Mouse (Mus musculus) midbrain, postnatal 0 days (tissue): ENCODE data around the gene Cbx5. TPM values are rescaled to one million over a fixed set of nuclear protein-coding genes. Genes with fewer than 3 reads are reported as not detected.
"Not testable (repeated sequence)": the region's sequence is repeated elsewhere in the genome, so short reads cannot be mapped to it uniquely, and the experiment has no call there.

Experiments
- ATAC-seq: fragments of 200-750 bp; cut with Nextera tagmentation; 2 replicates; pipeline ENCODE4 v1.8.0; 2017; ENCODE audit warnings: moderate number of reproducible peaks, mild to moderate bottlenecking, moderate TSS enrichment, moderate library complexity; ENCODE audit not compliant: low FRiP score
- DNase-seq: peaks from one replicate; pipeline ENCODE4 v3.0.0-alpha.2; 2015; ENCODE audit warnings: low spot score
- H3K27ac ChIP-seq: fragments of 300-500 bp; sonication (generic); 2 replicates; pipeline ENCODE4 v1.5.1; 2014; ENCODE audit warnings: low read depth, mild to moderate bottlenecking, low read length, mixed read lengths
- H3K27me3 ChIP-seq: fragments of 300-500 bp; sonication (generic); 2 replicates; pipeline ENCODE4 v1.6.1; 2014; ENCODE audit warnings: low read length, control low read depth, mixed read lengths; ENCODE audit not compliant: insufficient read depth
- H3K36me3 ChIP-seq: fragments of 300-500 bp; sonication (generic); 2 replicates; pipeline ENCODE4 v1.6.1; 2014; ENCODE audit warnings: low read length, control low read depth, mixed read lengths; ENCODE audit not compliant: insufficient read depth
- H3K4me1 ChIP-seq: fragments of 300-500 bp; sonication (generic); 2 replicates; pipeline ENCODE4 v1.6.1; 2014; ENCODE audit warnings: mild to moderate bottlenecking, control low read depth, antibody characterized with exemption, low read length, mixed read lengths; ENCODE audit not compliant: insufficient read depth
- H3K4me2 ChIP-seq: fragments of 300-500 bp; sonication (generic); 2 replicates; pipeline ENCODE4 v1.6.1; 2014; ENCODE audit warnings: low read depth, mild to moderate bottlenecking, low read length, mixed read lengths; ENCODE audit not compliant: poor library complexity, severe bottlenecking
- H3K4me3 ChIP-seq: fragments of 300-500 bp; sonication (generic); 2 replicates; pipeline ENCODE4 v1.5.1; 2014; ENCODE audit warnings: low read depth, mild to moderate bottlenecking, low read length, moderate library complexity
- H3K9ac ChIP-seq: fragments of 300-500 bp; sonication (generic); replicated peaks from 2 replicates; pipeline ENCODE4 v1.6.1; 2014; ENCODE audit warnings: mild to moderate bottlenecking, low read length, moderate library complexity, mixed read lengths; ENCODE audit not compliant: poor library complexity, severe bottlenecking
- H3K9me3 ChIP-seq: fragments of 300-500 bp; sonication (generic); 2 replicates; pipeline ENCODE4 v1.6.1; 2016; ENCODE audit warnings: low read length, control low read depth
- CTCF ChIP-seq: IDR thresholded peaks from 2 replicates; pipeline ENCODE4 v1.5.1; 2016; ENCODE audit warnings: antibody characterized with exemption, mild to moderate bottlenecking
- WGBS: fragments of 180-500 bp; shearing (Covaris S2); extraction: QIAGEN DNeasy Blood & Tissue Kit; methylation state at CpG from one replicate; pipeline ENCODE4 v1.1.7; 2014; 5-methylcytosine and 5-hydroxymethylcytosine counted together
- polyA plus RNA-seq: library from polyadenylated mRNA; unstranded; fragments of >200 nt; fragmentation: Nextera tagmentation; extraction: Ambion mirVana; gene quantifications from 2 replicates; pipeline ENCODE4 v1.2.1, GENCODE M21; 2015
- total RNA-seq: library from RNA; depleted of rRNA; stranded (reverse); fragments of >200 nt; gene quantifications from 2 replicates; pipeline ENCODE4 v1.2.3, GENCODE M21; 2014

Gene Cbx5
- total and polyA plus RNA-seq, 2 experiments from 2014 or later = 106 to 190 TPM

DNA sequence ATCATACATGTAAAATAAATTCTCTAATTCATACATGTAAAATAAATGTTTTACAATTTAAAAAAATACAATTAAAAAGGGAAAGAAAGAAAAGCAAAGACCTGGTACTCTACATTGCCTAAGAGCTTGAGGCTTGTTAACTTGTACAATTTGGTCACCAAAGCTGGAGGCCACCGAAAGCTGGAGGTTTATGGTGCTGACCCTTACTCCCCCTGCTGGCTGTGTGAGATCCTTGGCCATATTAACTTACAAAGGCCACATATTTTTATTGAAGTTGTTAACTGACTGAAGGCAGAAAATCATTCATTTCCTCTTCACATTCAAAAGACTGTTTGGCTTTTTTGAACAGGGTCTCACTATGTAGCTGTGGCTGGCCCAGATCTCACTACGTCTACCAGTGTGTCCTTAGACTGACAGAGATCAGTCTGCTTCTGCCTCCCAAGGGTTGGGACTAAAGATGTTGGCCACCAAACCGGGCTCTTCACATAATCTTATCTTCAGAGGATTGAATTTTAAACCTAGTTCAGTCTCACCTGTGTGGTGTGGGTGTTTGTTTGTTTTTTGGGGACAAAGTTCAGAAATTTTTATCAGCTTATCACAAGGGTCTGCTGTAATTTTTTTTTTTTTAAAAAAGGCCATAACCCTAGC is 41.3 kb upstream of the Cbx5 start:
- DNase-seq = peak; percentile 51

GRCm38 (mm10) chr15:103279750-103280149 is 40.1 kb upstream of the Cbx5 start:
- Histone ChIP-seq H3K4me2 (no peak overlapping the region), H3K36me3 (no peaks in the 10 kb centered on the region), H3K4me1 (0 out of 2 replicates have a peak, but pooled peaks cover under 1% of the 10 kb centered on the region), H3K27ac (no peak overlapping the region), H3K27me3 (no peaks in the 10 kb centered on the region), H3K9ac (no peak overlapping the region), H3K4me3 (no peak overlapping the region), H3K9me3 (no peaks in the 10 kb centered on the region)
- DNase-seq (no peak), ATAC-seq (no peak)
- peak; percentile 59 for TF ChIP-seq CTCF
- 53% methylated on average over 3 of the region's 3 CpGs for WGBS

More for the DNA sequence above, 41.3 kb upstream of the Cbx5 start:
- H3K36me3 ChIP-seq = no peaks in the 10 kb centered on the region
- 64% methylated on average over 3 of the region's 3 CpGs for WGBS
- no peak overlapping the region for H3K9ac ChIP-seq
- no peak overlapping the region for H3K4me2 ChIP-seq
- no peaks in the 10 kb centered on the region for H3K4me1 ChIP-seq
- no peaks in the 10 kb centered on the region for H3K27me3 ChIP-seq
- no peak overlapping the region for H3K27ac ChIP-seq
- no peaks in the 10 kb centered on the region for H3K9me3 ChIP-seq
- peak; percentile 67 for TF ChIP-seq CTCF
- ATAC-seq = no peak
- no peak overlapping the region for H3K4me3 ChIP-seq

DNA sequence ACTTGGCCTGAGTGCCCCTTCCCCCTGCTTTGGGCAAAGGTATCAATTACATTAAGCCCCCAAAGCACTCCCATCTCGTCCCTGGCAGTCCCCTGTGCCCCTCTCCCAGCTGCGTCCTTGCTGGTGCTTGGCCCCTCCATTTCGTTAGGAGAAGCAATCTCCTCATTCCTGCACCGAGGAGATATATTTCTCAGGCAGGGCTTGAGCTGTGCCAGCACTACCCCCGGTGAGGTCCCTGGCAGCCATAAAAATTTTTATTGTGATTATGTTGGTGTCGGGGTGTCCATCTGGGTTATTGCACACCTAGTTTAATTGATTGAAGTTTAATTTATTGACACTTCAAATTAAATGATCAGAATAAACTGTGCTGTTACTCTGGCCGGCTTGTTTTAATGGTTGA is 38.3 kb upstream of the Cbx5 start:
- DNase-seq = no peak
- TF ChIP-seq CTCF = no peak
- H3K27me3 ChIP-seq = no peaks in the 10 kb centered on the region
- no peak for ATAC-seq
- H3K27ac ChIP-seq = no peak overlapping the region
- WGBS = 78% methylated on average over 7 of the region's 7 CpGs
- no peak overlapping the region for H3K4me2 ChIP-seq
- no peak overlapping the region for H3K4me3 ChIP-seq
- H3K9me3 ChIP-seq = no peaks in the 10 kb centered on the region
- H3K9ac ChIP-seq = no peak overlapping the region
- no peaks in the 10 kb centered on the region for H3K36me3 ChIP-seq
- 0 out of 2 replicates have a peak, but pooled peaks cover 6% of the 10 kb centered on the region for H3K4me1 ChIP-seq

GRCm38 (mm10) chr15:103275943-103276342 is 36.3 kb upstream of the Cbx5 start:
- not testable (repeated sequence) for H3K4me3 ChIP-seq, H3K9ac ChIP-seq, H3K36me3 ChIP-seq, H3K4me2 ChIP-seq, H3K4me1 ChIP-seq, H3K27me3 ChIP-seq, ATAC-seq, DNase-seq, H3K27ac ChIP-seq, H3K9me3 ChIP-seq
- 90% methylated on average over 3 of the region's 3 CpGs for WGBS

- Histone ChIP-seq H3K4me3 (peak within 1 kb of the TSS; percentile 74), H3K27me3 (no peaks in the 10 kb centered on the region), H3K27ac (peak within 1 kb of the TSS; percentile 59; the same call in 1 of the 2 replicates), H3K36me3 (no peaks in the 10 kb centered on the region), H3K4me1 (0 out of 2 replicates have a peak, but pooled peaks cover 6% of the 10 kb centered on the region), H3K4me2 (peak within 1 kb of the TSS; percentile 68), H3K9ac (peak within 1 kb of the TSS; percentile 71), H3K9me3 (no peaks in the 10 kb centered on the region)
- TF ChIP-seq CTCF = peak; percentile 69
- ATAC-seq (peak; percentile 99), DNase-seq (peak; percentile 100)
- WGBS = under 1% methylated on average over 38 of the region's 38 CpGs
These were observed 33.0 kb upstream of the Cbx5 start, which contains the start of gene Copz1 for GRCm38 (mm10) chr15:103272419-103273279. TSS of gene Copz1 (plus strand) at chr15:103272714.

GRCm38 (mm10) chr15:103268903-103269302 is 29.3 kb upstream of the Cbx5 start:
- 81% methylated on average over 4 of the region's 4 CpGs for WGBS
- Histone ChIP-seq H3K4me3 (no peak overlapping the region), H3K27me3 (no peaks in the 10 kb centered on the region), H3K4me1 (0 out of 2 replicates have a peak, but pooled peaks cover 2% of the 10 kb centered on the region), H3K4me2 (no peak overlapping the region), H3K36me3 (no peaks in the 10 kb centered on the region), H3K9me3 (no peaks in the 10 kb centered on the region), H3K9ac (no peak overlapping the region), H3K27ac (no peak overlapping the region)
- DNase-seq (no peak), ATAC-seq (no peak)
- no peak for TF ChIP-seq CTCF
